Mouse (Mus musculus): ENCODE measurements around the gene Pdia4.
"Not testable (repeated sequence)": the region's sequence is repeated elsewhere in the genome, so short reads cannot be mapped to it uniquely, and the experiment has no call there.

Gene Pdia4

GRCm38 (mm10) chr6:47810181-47810580, 3.0 kb downstream of the Pdia4 start:
- DNase-seq: no peak

GRCm38 (mm10) chr6:47809053-47809452, 4.2 kb downstream of the Pdia4 start:
- no peak for DNase-seq

GRCm38 (mm10) chr6:47808545-47808944, 4.7 kb downstream of the Pdia4 start:
- DNase-seq: no peak

- DNase-seq: no peak
Observed at GRCm38 (mm10) chr6:47807419-47807818, 5.8 kb downstream of the Pdia4 start.

- no peak for DNase-seq
Observed at GRCm38 (mm10) chr6:47805520-47805919, 7.7 kb downstream of the Pdia4 start.

GRCm38 (mm10) chr6:47799079-47799478, 14.2 kb downstream of the Pdia4 start:
- no peak for DNase-seq

GRCm38 (mm10) chr6:47794106-47794830, 19.0 kb downstream of the Pdia4 start:
- DNase-seq: no peak

GRCm38 (mm10) chr6:47793284-47793683, 19.9 kb downstream of the Pdia4 start:
- no peak for DNase-seq

- DNase-seq: no peak
Observed at GRCm38 (mm10) chr6:47792533-47792932, 20.7 kb downstream of the Pdia4 start.

GRCm38 (mm10) chr6:47790745-47791144, 22.5 kb downstream of the Pdia4 start:
- DNase-seq: no peak

- no peak for DNase-seq
Observed at GRCm38 (mm10) chr6:47788821-47789220, 24.4 kb downstream of the Pdia4 start.

GRCm38 (mm10) chr6:47787941-47788736, 25.1 kb downstream of the Pdia4 start:
- DNase-seq: peak; percentile 91

GRCm38 (mm10) chr6:47784707-47785412, 28.4 kb downstream of the Pdia4 start:
- no peak for DNase-seq

GRCm38 (mm10) chr6:47781091-47781968, 31.9 kb downstream of the Pdia4 start:
- peak; percentile 53 for DNase-seq

- no peak for DNase-seq
Observed at GRCm38 (mm10) chr6:47780576-47781013, 32.6 kb downstream of the Pdia4 start.

- peak; percentile 68 for DNase-seq
Observed at GRCm38 (mm10) chr6:47771760-47772159, 41.5 kb downstream of the Pdia4 start.

GRCm38 (mm10) chr6:47771113-47771512, 42.1 kb downstream of the Pdia4 start:
- peak; percentile 39 for DNase-seq

- peak; percentile 74 for DNase-seq
Observed at GRCm38 (mm10) chr6:47769861-47770260, 43.4 kb downstream of the Pdia4 start.

GRCm38 (mm10) chr6:47768520-47768919, 44.7 kb downstream of the Pdia4 start:
- DNase-seq: not testable (repeated sequence)

GRCm38 (mm10) chr6:47767355-47767754, 45.9 kb downstream of the Pdia4 start:
- peak; percentile 13 for DNase-seq

GRCm38 (mm10) chr6:47762686-47763085, 50.5 kb downstream of the Pdia4 start:
- DNase-seq: peak; percentile 52

GRCm38 (mm10) chr6:47759406-47759805, 53.8 kb downstream of the Pdia4 start:
- DNase-seq: peak; percentile 22
